Mouse (Mus musculus): ENCODE data around the gene Cypt2.
"Not testable (repeated sequence)": the region's sequence is repeated elsewhere in the genome, so short reads cannot be mapped to it uniquely, and the experiment has no call there.

The Cypt2 gene

DNA sequence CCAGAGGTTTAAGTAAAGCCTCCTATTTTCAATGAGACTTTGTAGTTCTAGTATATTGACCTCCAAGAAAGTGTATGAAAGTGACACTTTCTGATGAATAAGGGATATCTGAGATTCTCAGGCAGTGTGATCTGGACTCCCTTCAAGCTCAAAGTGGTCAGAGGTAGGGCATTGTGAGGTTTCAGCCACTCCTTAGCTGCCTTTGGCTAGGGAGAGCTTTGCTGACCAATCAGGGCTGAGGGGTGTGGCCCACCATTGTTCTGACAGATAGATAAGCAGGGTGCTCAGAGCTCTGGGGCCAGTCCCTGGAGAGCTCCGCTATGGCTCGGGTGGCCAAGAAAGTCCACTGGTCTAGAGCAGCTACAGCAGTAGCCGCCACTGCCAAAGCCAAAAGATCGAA lies at the start of gene Cypt2:
Gene Cypt2, plus strand, starts transcription at position 301 of the 400 bp plus-strand sequence.
- DNase-seq, result not testable (repeated sequence)

- no peak for DNase-seq
Measured at GRCm38 (mm10) chrX:105546234-105546633, 46.7 kb downstream of the Cypt2 start.

All from kidney, adult 11 months (tissue).